Mouse (Mus musculus): Measurements from ENCODE around the gene Ncr1. TPM values are rescaled to one million over a fixed set of nuclear protein-coding genes. Genes with fewer than 3 reads are reported as not detected.
"Not testable (repeated sequence)": the region's sequence is repeated elsewhere in the genome, so short reads cannot be mapped to it uniquely, and the experiment has no call there.

Ncr1 gene
- 0.42 and 0.89 TPM in 2 replicates for polyA plus RNA-seq (2012; rRNA removed)

DNA sequence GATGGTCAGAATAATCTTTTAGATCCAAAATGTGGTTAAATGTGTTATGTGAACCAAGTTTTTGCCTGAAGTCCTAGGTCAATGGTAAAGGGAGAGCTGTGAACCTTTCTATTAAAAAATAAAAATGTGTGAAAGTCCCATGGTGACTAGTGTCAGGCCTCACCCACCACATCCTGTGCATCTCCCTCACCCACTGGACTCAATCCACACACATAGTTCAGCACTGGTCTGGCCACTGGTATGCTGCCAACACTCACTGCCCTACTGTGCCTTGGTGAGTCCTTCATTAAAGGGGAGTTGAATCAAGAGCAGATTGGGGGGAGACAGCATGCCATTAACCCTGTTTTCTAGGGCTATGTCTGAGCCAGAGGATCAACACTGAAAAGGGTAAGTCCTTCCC, at the start of gene Ncr1:
Ncr1 (plus strand) TSS at position 216 of the 400 bp plus-strand sequence.
- DNase-seq (ENCODE audit: low read depth) = no peak

DNA sequence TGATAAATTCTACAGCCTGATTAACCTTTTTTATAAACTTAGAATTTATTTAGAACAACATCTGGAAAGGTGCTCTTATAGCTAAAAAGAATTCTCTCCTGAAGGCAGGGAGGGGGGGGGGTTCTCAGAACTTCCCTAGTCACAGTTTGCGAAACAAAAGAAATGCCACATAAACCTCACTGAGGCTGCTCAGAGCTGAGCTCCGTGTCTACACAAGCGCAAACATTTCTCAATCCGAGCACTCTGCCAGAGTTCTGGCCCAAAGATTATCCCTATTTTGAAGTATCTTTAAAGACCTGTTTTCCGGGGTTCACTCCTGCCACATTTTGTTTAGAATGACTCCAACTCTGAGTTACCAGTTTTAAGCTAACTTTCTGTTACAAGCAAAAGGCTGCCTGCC, 44.9 kb upstream of the Ncr1 start:
- DNase-seq (ENCODE audit: low read depth) = no peak

DNA sequence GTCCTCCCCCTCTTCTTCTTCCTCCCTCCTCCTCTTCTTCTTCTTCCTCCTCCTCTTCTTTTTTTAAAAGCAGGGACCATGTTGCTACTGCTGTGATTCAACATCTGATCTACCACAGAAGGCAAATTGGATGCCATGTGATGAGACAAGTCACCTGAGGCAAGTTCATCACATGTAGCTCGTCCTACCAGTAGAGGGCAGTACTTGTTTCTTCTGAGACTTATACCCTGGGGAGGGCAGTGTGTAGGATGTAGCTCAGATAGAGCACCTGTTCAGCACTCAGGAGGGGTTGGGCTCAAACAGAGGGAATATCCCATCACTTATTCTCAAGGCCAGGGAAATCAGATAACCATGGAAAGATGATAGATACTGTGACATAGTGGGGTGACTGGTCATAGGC, 40.3 kb upstream of the Ncr1 start:
- DNase-seq (ENCODE audit: low read depth) = no peak

DNA sequence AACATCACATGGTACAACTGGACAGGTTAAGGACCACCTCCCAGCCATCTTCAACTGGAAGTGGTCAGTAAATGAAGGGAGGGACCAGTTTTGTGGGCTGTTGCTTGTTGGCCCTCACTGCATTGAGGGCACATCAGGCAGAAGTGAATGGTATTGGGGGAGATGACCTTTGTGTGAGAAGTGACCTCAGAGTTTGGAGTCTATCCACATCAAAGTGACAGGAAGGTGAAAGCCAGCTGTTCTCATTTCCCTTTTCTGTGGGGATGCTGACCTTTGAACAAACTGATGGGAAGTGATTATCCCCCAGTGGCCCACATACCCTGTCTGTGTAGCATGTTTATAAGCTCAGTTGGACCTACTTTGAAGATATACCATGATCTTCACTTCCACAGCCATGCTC, 37.4 kb upstream of the Ncr1 start:
- DNase-seq (ENCODE audit: low read depth) = no peak

DNA sequence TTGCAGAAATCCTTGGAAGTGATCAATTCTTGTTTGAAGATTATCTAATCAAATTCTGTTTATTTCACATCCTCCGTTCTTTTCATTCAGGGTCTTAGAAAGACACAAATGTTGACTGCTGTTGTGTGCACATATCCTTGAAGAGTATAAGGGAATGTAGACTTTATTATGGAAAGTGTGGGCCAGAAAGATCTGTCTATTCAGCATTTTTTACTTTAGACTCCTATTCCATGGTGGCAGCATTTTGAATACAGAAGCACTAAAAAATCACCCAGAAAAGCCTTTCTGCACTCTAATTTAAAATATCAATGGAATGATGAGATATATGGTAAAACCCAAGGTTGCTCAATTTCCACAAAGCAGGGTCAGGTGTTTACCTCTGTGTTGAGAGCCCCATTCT, 34.1 kb upstream of the Ncr1 start:
- no peak for DNase-seq (ENCODE audit: low read depth)

DNA sequence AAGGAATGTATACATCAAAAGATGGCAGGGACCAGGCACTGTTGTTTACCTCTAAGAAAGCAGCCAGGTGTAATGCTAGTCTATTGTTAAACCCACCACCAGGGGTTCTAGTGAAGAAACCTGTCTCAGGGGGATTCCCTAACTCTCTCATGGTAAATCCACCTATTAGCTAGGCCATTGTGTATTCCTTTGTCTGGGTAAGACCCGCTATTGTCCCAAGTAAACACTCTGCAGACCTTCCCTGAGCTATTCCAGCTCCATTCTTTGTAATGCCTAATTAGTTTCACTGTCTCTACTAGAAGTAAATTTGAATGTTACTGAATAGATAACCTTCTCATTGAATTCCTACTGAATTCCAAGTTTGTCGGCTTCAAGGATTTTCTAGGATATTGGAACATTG, 24.4 kb upstream of the Ncr1 start:
- not testable (repeated sequence) for DNase-seq (ENCODE audit: low read depth)

DNA sequence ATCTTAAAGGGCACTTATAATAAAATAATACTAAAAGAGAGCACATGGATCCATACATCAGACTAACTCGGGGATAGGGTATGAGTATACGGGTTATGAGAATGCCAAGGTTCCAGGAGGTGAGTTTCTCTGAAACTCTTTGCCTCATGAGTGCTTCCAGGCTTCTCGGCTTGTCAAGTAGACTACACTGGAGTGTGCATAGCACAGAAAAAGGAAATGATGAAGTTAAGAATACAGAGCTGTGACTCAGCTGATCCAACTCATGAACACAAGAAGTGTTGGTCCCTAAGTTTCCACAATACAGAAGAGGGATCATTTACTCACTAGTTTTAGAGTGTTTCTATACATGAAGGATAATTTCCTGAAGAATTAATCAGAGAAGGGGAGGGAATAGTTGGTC, 24.0 kb upstream of the Ncr1 start:
- DNase-seq (ENCODE audit: low read depth) = not testable (repeated sequence)

DNA sequence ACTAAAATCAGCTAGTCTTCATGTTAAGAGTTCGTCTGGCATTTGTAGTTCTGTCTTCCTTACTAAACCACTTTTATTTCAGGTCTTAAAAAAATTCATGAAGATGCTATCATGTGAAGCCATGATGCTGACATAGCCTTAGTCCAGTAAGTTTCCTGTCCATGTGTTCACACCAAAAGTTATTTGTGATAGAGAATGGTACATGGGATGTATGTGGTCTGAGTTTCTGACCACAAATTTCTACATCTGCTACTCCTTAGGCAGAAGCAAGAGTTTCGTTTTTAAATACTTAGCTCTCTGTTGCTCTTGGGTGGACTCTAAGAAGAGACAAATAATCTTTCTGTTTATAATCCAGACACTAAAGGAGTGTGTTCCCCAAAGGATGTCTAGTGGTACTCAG, 14.2 kb upstream of the Ncr1 start:
- no peak for DNase-seq (ENCODE audit: low read depth)

DNA sequence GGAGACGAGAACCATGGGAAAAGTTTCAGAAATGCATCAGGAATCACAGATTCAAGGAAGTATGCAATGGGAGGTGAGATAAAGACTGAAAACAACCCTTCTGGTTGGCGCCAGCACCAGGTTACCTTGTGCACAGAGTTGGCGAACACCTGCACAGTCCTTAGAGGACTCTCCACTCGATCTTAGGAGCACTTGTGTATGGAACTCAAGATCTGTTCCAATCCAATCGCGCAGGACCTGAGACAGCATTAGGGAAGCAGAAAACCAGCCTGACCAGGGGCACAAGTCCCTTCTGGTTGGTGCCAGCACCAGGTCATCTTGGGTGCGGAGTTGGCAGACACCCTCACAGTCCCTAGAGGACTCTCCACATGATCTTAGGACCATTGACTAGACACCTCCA, 36.0 kb downstream of the Ncr1 start:
- no peak for DNase-seq (ENCODE audit: low read depth)

Other genes starting within 250 kb of the Ncr1 start
- gene Ttyh1, start 218.3 kb upstream of the Ncr1 start, polyA plus RNA-seq (2012; rRNA removed) = 46.6 and 51.3 TPM in 2 replicates
- gene Leng8, start 200.7 kb upstream of the Ncr1 start, polyA plus RNA-seq (2012; rRNA removed) = 692 and 700 TPM in 2 replicates
- 8.1 and 9.0 TPM in 2 replicates for gene Leng9, start 187.3 kb upstream of the Ncr1 start, polyA plus RNA-seq (2012; rRNA removed)
- gene Cdc42ep5, start 172.9 kb upstream of the Ncr1 start, polyA plus RNA-seq (2012; rRNA removed) = 17.9 and 20.8 TPM in 2 replicates
- 0.55 and 0.67 TPM in 2 replicates for gene Lilra5, start 100.0 kb upstream of the Ncr1 start, polyA plus RNA-seq (2012; rRNA removed)
- gene Gp6, start 60.0 kb downstream of the Ncr1 start, polyA plus RNA-seq (2012; rRNA removed) = not detected in 2 replicates
- gene Rdh13, start 107.9 kb downstream of the Ncr1 start, polyA plus RNA-seq (2012; rRNA removed) = 16.0 and 17.4 TPM in 2 replicates
- 9.1 and 11.3 TPM in 2 replicates for gene Eps8l1, start 123.0 kb downstream of the Ncr1 start, polyA plus RNA-seq (2012; rRNA removed)
- 57.8 and 59.3 TPM in 2 replicates for gene Ppp1r12c, start 164.0 kb downstream of the Ncr1 start, polyA plus RNA-seq (2012; rRNA removed)
- 4.9 and 8.0 TPM in 2 replicates for gene Tnnt1, start 178.7 kb downstream of the Ncr1 start, polyA plus RNA-seq (2012; rRNA removed)
- gene Tnni3, start 186.5 kb downstream of the Ncr1 start, polyA plus RNA-seq (2012; rRNA removed) = 2.5 and 5.1 TPM in 2 replicates
- 4.7 and 5.5 TPM in 2 replicates for gene Dnaaf3, start 194.7 kb downstream of the Ncr1 start, polyA plus RNA-seq (2012; rRNA removed)
- 0.09 and 0.81 TPM in 2 replicates for gene Syt5, start 209.8 kb downstream of the Ncr1 start, polyA plus RNA-seq (2012; rRNA removed)